Mouse (Mus musculus) cerebellum, postnatal 25 days (tissue): Measurements from ENCODE around the gene Orai1.
A peak's percentile ranks its signal among the peaks of the same experiment; 100 is the strongest.

Experiments used
- DNase-seq, 2 experiments: peaks; one replicate each; pipeline ENCODE4 v3.0.0; 2021; ENCODE audit warnings: mixed read lengths in 2 of 2

Gene Orai1

GRCm38 (mm10) chr5:122997205-122998204, 17.4 kb upstream of the Orai1 start:
- DNase-seq = peak; percentile 54 to 69

GRCm38 (mm10) chr5:123000901-123001300, 14.0 kb upstream of the Orai1 start:
- DNase-seq = no peak

- DNase-seq = peak; percentile 66 to 78
Measured at GRCm38 (mm10) chr5:123005716-123006592, 8.9 kb upstream of the Orai1 start.

- peak in 1 of 2 experiments; percentile 45 for DNase-seq
Measured at GRCm38 (mm10) chr5:123008877-123009493, 5.9 kb upstream of the Orai1 start.

- DNase-seq = peak; percentile 73 to 84
Measured at GRCm38 (mm10) chr5:123009873-123010272, 5.0 kb upstream of the Orai1 start.

GRCm38 (mm10) chr5:123010806-123011205, 4.1 kb upstream of the Orai1 start:
- peak in 1 of 2 experiments; percentile 43 for DNase-seq

- DNase-seq = no peak
Measured at GRCm38 (mm10) chr5:123011705-123012104, 3.2 kb upstream of the Orai1 start.

GRCm38 (mm10) chr5:123013599-123014315, 1.1 kb upstream of the Orai1 start:
- peak; percentile 73 to 84 for DNase-seq

- DNase-seq = no peak
Measured at GRCm38 (mm10) chr5:123015915-123016314, 1.0 kb downstream of the Orai1 start.

GRCm38 (mm10) chr5:123017504-123017903, 2.6 kb downstream of the Orai1 start:
- no peak for DNase-seq

- no peak for DNase-seq
Measured at GRCm38 (mm10) chr5:123019336-123020016, 4.6 kb downstream of the Orai1 start.

GRCm38 (mm10) chr5:123020426-123020825, 5.6 kb downstream of the Orai1 start:
- DNase-seq = no peak

GRCm38 (mm10) chr5:123021438-123021837, 6.6 kb downstream of the Orai1 start:
- no peak for DNase-seq

GRCm38 (mm10) chr5:123023049-123023448, 8.2 kb downstream of the Orai1 start:
- DNase-seq = no peak

GRCm38 (mm10) chr5:123024312-123024711, 9.4 kb downstream of the Orai1 start:
- no peak for DNase-seq

- DNase-seq = no peak
Measured at GRCm38 (mm10) chr5:123024965-123025573, 10.2 kb downstream of the Orai1 start.

- no peak for DNase-seq
Measured at GRCm38 (mm10) chr5:123026414-123026813, 11.5 kb downstream of the Orai1 start.

- no peak for DNase-seq
Measured at GRCm38 (mm10) chr5:123027436-123027835, 12.6 kb downstream of the Orai1 start.

- DNase-seq = no peak
Measured at GRCm38 (mm10) chr5:123029729-123030128, 14.9 kb downstream of the Orai1 start.

- no peak for DNase-seq
Measured at GRCm38 (mm10) chr5:123031312-123031711, 16.4 kb downstream of the Orai1 start.

- no peak for DNase-seq
Measured at GRCm38 (mm10) chr5:123033646-123034160, 18.8 kb downstream of the Orai1 start.
